Mouse (Mus musculus): ENCODE data around the gene Spag7. TPM values are rescaled to one million over a fixed set of nuclear protein-coding genes. Genes with fewer than 3 reads are reported as not detected.

The Spag7 gene
- 10 to 100 TPM; 45.8 to 53.7 TPM for total RNA-seq (2021)
- long read RNA-seq, experiment 1, transcript Spag7-201 (7 exons, 1,159 nt) = major isoform, 29 of 30 reads
- long read RNA-seq, experiment 1, partial matches to known transcripts = 0 of 30 reads
- long read RNA-seq, experiment 1, other reads (novel, unspliced or antisense) = 1 of 30 reads
- long read RNA-seq, experiment 2, transcript Spag7-201 (7 exons, 1,159 nt) = major isoform, 40 of 47 reads
- long read RNA-seq, experiment 2, partial matches to known transcripts = 1 of 47 reads
- long read RNA-seq, experiment 2, other reads (novel, unspliced or antisense) = 6 of 47 reads

GRCm38 (mm10) chr11:70668771-70669505 lies at the start of gene Spag7:
Spag7 (minus strand) TSS chr11:70669416.
- DNase-seq (ENCODE audit: low spot score in 2 of 2) = peak; percentile 97 to 99

GRCm38 (mm10) chr11:70718481-70718880 lies 49.3 kb upstream of the Spag7 start:
- no peak for DNase-seq (ENCODE audit: low spot score in 2 of 2)

GRCm38 (mm10) chr11:70715832-70716231 lies 46.6 kb upstream of the Spag7 start:
- DNase-seq (ENCODE audit: low spot score in 2 of 2) = no peak

- DNase-seq (ENCODE audit: low spot score in 2 of 2) = no peak
These were observed 44.0 kb upstream of the Spag7 start for GRCm38 (mm10) chr11:70713222-70713621.

- peak in 1 of 2 experiments; percentile 70 for DNase-seq (ENCODE audit: low spot score in 2 of 2)
These were observed 41.8 kb upstream of the Spag7 start for GRCm38 (mm10) chr11:70711026-70711425.

- no peak for DNase-seq (ENCODE audit: low spot score in 2 of 2)
These were observed 36.9 kb upstream of the Spag7 start for GRCm38 (mm10) chr11:70706127-70706526.

- DNase-seq (ENCODE audit: low spot score in 2 of 2) = no peak
These were observed 33.6 kb upstream of the Spag7 start for GRCm38 (mm10) chr11:70702781-70703180.

GRCm38 (mm10) chr11:70701984-70702733 lies 32.9 kb upstream of the Spag7 start:
- no peak for DNase-seq (ENCODE audit: low spot score in 2 of 2)

- no peak for DNase-seq (ENCODE audit: low spot score in 2 of 2)
These were observed 32.2 kb upstream of the Spag7 start for GRCm38 (mm10) chr11:70701221-70701955.

- DNase-seq (ENCODE audit: low spot score in 2 of 2) = peak in 1 of 2 experiments; percentile 59
These were observed 31.4 kb upstream of the Spag7 start for GRCm38 (mm10) chr11:70700613-70701012.

- peak; percentile 95 to 96 for DNase-seq (ENCODE audit: low spot score in 2 of 2)
These were observed 30.7 kb upstream of the Spag7 start, which contains the start of the genes Inca1 and Kif1c for GRCm38 (mm10) chr11:70699722-70700556. Inca1 (minus strand) TSS chr11:70700155. Kif1c (plus strand) TSS chr11:70700548.

- DNase-seq (ENCODE audit: low spot score in 2 of 2) = no peak
These were observed 29.8 kb upstream of the Spag7 start for GRCm38 (mm10) chr11:70699051-70699450.

- DNase-seq (ENCODE audit: low spot score in 2 of 2) = no peak
These were observed 28.2 kb upstream of the Spag7 start for GRCm38 (mm10) chr11:70697376-70697775.

- peak in 1 of 2 experiments; percentile 57 for DNase-seq (ENCODE audit: low spot score in 2 of 2)
These were observed 24.3 kb upstream of the Spag7 start for GRCm38 (mm10) chr11:70693504-70693903.

- DNase-seq (ENCODE audit: low spot score in 2 of 2) = no peak
These were observed 20.4 kb upstream of the Spag7 start for GRCm38 (mm10) chr11:70689578-70689977.

- DNase-seq (ENCODE audit: low spot score in 2 of 2) = no peak
These were observed 19.2 kb upstream of the Spag7 start for GRCm38 (mm10) chr11:70688372-70688771.

GRCm38 (mm10) chr11:70687601-70688199 lies 18.5 kb upstream of the Spag7 start, which contains the start of gene Camta2:
Camta2 (minus strand) TSS chr11:70688105.
- peak; percentile 85 to 88 for DNase-seq (ENCODE audit: low spot score in 2 of 2)

- DNase-seq (ENCODE audit: low spot score in 2 of 2) = peak; percentile 59 to 64
These were observed 17.8 kb upstream of the Spag7 start for GRCm38 (mm10) chr11:70686901-70687566.

GRCm38 (mm10) chr11:70683640-70684039 lies 14.4 kb upstream of the Spag7 start:
- DNase-seq (ENCODE audit: low spot score in 2 of 2) = no peak

Data from layer of hippocampus, postnatal 14 days (tissue).